Mouse (Mus musculus) CD4-positive, CD25-positive, alpha-beta regulatory T cell, adult 2 months (primary cell): Measurements from ENCODE around the gene Zfp52.
A peak's percentile ranks its signal among the peaks of the same experiment; 100 is the strongest.

Experiments used
- DNase-seq: peaks from one replicate; pipeline ENCODE4 v3.0.0-alpha.2; 2012; ENCODE audit warnings: low read depth, low spot score

The Zfp52 gene

DNA sequence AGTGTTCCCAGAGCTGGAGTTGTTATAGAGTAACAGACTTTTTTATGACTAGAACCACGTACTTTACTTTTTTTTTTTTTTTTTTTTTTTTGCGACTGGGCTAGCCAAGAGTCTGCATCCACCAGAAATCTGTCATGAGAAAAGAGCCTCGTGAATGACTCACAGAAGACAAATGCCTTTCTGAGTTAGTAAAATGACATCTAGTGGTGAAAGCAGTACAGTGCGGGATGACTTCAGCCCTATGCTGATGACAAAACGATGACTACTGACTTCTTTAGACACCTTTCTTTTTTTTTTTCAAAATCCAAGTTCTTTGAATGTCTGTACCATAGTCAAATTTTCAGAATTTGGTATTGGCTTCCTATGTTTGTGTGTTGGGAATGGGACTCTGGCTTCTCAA, 30.9 kb downstream of the Zfp52 start:
- DNase-seq: peak; percentile 78

DNA sequence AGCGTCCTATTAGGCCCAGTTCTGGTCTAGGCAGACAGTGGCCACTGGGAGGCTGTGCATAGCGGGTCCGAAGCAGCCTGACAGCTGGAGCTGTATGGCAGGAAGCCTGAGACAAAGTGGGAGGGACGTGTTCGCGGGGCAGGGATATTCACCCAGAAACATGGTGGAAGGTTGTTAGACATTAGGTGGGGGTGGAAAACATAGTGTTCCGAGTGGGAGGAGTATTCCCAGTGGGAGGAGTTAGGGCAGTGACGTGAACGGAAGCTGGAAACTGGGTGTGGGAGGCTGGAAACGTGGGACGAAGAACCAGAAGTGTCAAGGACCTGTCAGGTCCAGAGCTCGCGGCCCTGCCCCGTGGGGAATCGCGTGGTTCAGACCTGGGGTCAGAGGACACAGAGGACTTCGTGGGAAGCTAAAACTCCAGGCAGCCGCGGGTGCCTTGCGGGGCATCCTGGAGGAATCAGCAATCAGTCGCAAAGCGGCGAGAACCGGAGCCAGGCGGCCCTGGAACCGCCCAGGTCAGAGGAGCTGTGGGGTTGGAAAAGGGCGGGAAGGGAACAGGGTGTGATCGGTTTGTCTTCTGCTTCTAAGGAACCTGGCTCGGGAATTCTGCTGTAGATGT, 31.5 kb downstream of the Zfp52 start, which contains the start of gene Zfp948:
Zfp948 (plus strand) TSS at position 281 of the 622 bp plus-strand sequence.
- peak; percentile 60 for DNase-seq

DNA sequence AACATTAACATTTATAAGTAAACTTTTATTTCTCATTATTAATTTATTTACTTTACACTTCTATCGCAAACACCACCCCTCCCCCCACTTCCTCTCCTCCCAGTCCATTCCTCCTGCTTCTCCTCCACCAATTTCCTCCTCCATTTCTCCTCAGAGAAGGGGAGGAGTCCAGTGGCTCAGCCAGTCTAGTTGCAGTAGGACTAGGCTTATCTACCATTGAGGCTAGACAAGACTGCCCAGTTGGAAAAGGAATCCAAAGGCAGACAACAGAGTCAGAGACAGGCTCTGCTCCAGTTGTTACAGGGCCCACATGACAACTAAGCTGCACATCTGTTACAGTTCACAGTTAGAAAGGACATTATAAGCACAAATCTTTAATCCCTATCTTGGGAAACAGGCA, 32.4 kb downstream of the Zfp52 start:
- no peak for DNase-seq

DNA sequence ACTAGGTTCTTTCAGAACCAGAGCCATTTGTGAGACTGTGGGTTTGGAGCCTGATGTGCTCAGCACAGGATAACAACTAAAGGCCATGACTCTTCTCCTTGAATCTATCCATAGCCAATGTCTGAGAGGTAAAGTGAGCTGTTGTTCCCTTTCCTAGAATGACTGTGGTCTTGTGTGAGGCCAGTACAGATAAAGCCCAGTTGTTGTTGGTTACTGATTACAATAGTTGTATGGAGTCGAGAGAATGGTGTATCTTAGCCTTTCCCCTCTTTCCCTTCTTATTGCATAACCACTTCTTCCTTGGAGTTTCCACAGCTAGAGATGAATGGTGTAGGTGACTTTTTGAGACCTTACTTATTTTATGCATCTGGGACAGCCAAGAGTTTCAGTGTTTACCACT, 43.7 kb downstream of the Zfp52 start:
- no peak for DNase-seq

DNA sequence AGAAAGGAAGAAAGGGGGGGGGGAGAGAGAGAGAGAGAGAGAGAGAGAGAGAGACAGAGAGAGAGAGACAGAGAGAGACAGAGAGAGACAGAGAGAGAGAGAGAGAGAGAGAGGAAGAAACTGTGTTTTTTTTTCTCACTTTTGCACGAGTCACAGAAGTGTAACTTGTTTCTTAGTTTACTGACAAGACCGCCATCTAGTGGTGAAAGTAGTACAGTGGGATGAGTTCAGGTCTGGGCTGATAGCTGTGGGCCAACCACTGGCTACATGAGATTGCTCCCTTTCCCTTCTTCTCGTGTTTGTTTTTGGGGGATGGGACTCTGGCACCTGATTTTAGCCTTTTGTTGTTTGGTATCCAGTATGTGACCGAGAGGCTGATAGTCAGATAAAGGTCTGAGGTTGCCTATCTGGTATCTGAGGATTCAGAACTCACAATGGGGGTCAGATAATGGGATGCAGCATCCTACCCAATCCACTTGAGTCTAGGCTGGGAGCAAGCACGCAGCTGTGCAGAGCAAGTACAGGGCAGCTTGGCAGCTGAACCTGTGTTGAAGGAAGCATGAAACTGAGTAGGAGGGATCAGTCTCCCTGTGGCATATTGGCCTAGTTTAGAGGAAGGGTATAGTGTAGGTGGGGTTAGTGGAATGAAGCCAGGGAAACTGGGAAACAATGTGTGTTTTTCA, 44.3 kb downstream of the Zfp52 start:
- DNase-seq: peak; percentile 86

DNA sequence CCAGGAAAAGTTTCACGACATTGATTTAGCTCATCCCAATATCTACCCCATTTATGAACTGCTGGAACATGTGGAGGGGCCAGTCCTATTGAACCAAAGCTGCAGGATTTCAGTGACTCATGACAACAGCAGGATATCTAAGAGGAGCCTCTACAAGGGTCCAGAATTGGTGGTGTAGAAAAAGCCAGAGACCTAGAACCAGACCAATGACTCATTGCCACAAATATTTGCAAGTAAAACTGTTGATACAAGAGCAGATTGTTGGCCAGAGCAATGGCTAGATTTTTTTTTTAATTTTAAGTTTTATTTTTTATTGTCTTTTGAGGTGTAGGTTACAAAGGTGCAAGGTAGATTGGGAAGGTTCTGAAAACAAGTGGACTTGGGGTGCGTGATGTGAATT, 50.2 kb downstream of the Zfp52 start:
- no peak for DNase-seq
